Mouse (Mus musculus) hindbrain, embryonic 16.5 days (tissue): ENCODE measurements at regions not wholly inside any gene's neighbourhood (a gene's known extent, or its start where the extent isn't known, plus 50 kb on each side); places are given as distances from the start of the nearest gene placed in this dataset. TPM values are rescaled to one million over a fixed set of nuclear protein-coding genes. Genes with fewer than 3 reads are reported as not detected.

Experiments used
- ATAC-seq: fragments of 200-750 bp; cut with Nextera tagmentation; 2 replicates; pipeline ENCODE4 v1.8.0; 2017; ENCODE audit warnings: moderate TSS enrichment, moderate library complexity
- H3K27ac ChIP-seq: fragments of 300-500 bp; sonication (generic); 2 replicates; pipeline ENCODE4 v1.5.1; 2014; ENCODE audit warnings: low read depth, mild to moderate bottlenecking, control low read depth, low read length, moderate library complexity
- H3K27me3 ChIP-seq: fragments of 300-500 bp; sonication (generic); replicated peaks from 2 replicates; pipeline ENCODE4 v1.6.1; 2014; ENCODE audit warnings: low read length; ENCODE audit not compliant: control insufficient read depth, insufficient read depth
- H3K36me3 ChIP-seq: fragments of 300-500 bp; sonication (generic); 2 replicates; pipeline ENCODE4 v1.6.1; 2014; ENCODE audit warnings: mild to moderate bottlenecking, low read length, moderate library complexity, mixed read lengths; ENCODE audit not compliant: control insufficient read depth, insufficient read depth
- H3K4me1 ChIP-seq: fragments of 300-500 bp; sonication (generic); 2 replicates; pipeline ENCODE4 v1.6.1; 2014; ENCODE audit warnings: low read depth, low read length; ENCODE audit not compliant: control insufficient read depth, insufficient read depth
- H3K4me2 ChIP-seq: fragments of 300-500 bp; sonication (generic); 2 replicates; pipeline ENCODE4 v1.6.1; 2014; ENCODE audit warnings: mild to moderate bottlenecking, low read length, control low read depth, moderate library complexity
- H3K4me3 ChIP-seq: fragments of 300-500 bp; sonication (generic); 2 replicates; pipeline ENCODE4 v1.5.1; 2014; ENCODE audit warnings: mild to moderate bottlenecking, low read length, control low read depth, moderate library complexity
- H3K9ac ChIP-seq: fragments of 300-500 bp; sonication (generic); 2 replicates; pipeline ENCODE4 v1.6.1; 2014; ENCODE audit warnings: low read depth, mild to moderate bottlenecking, control low read depth, low read length, moderate library complexity
- H3K9me3 ChIP-seq: fragments of 300-500 bp; sonication (generic); 2 replicates; pipeline ENCODE4 v1.6.1; 2014; ENCODE audit warnings: mild to moderate bottlenecking, low read length, moderate library complexity; ENCODE audit not compliant: control insufficient read depth
- WGBS: fragments of 180-500 bp; shearing (Covaris S2); extraction: QIAGEN DNeasy Blood & Tissue Kit; methylation state at CpG from one replicate; pipeline ENCODE4 v1.1.7; 2014; 5-methylcytosine and 5-hydroxymethylcytosine counted together
- microRNA-seq: library from miRNA; unstranded; fragments of <30 nt; microRNA quantifications from one replicate; pipeline ENCODE4, GENCODE M21; 2017

DNA sequence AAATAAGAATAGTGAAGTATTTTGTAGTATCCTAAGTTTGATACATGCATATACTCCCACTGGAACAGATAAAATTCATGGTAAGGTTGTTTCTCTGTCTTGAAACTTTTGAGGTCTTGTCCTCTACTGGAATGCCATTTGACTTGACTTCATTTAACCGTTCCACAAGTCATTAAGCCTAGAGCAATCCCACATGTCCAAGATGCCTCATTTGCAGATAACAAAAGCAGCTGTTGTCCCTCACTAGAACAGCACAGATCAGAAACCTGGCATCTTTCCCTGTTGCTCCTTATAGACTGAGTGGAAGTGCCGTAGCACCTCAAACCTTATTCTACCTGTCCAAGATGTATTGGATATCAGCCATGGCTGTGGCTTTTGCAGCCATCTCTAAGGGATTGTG lies 422.9 kb upstream of the Ddx18 start:
- no peak for ATAC-seq
- H3K4me3 ChIP-seq, result no peak overlapping the region
- H3K36me3 ChIP-seq, result no peaks in the 10 kb centered on the region
- H3K9me3 ChIP-seq, result no peaks in the 10 kb centered on the region
- no peak overlapping the region for H3K9ac ChIP-seq
- WGBS, result 70% methylated on average over 2 of the region's 2 CpGs
- H3K4me2 ChIP-seq, result no peak overlapping the region
- no peak overlapping the region for H3K27ac ChIP-seq
- no peaks in the 10 kb centered on the region for H3K4me1 ChIP-seq
- H3K27me3 ChIP-seq, result no peaks in the 10 kb centered on the region

- no peaks in the 10 kb centered on the region for H3K4me1 ChIP-seq
- H3K27ac ChIP-seq, result no peak overlapping the region
- no peak overlapping the region for H3K4me3 ChIP-seq
- no peak overlapping the region for H3K4me2 ChIP-seq
- no peaks in the 10 kb centered on the region for H3K27me3 ChIP-seq
- no peak overlapping the region for H3K9ac ChIP-seq
- no peak for ATAC-seq
- H3K9me3 ChIP-seq, result no peaks in the 10 kb centered on the region
- H3K36me3 ChIP-seq, result no peaks in the 10 kb centered on the region
Observed at GRCm38 (mm10) chr1:121958942-121959341, 391.2 kb upstream of the Ddx18 start.

- Histone ChIP-seq H3K4me2 (no peak overlapping the region), H3K4me3 (no peak overlapping the region), H3K27me3 (no peaks in the 10 kb centered on the region), H3K4me1 (no peaks in the 10 kb centered on the region), H3K9me3 (no peaks in the 10 kb centered on the region), H3K36me3 (no peaks in the 10 kb centered on the region), H3K9ac (no peak overlapping the region), H3K27ac (no peak overlapping the region)
- 87% methylated on average over 1 of the region's 1 CpGs for WGBS
- ATAC-seq, result no peak
Observed at GRCm38 (mm10) chr1:121935911-121936310, 368.1 kb upstream of the Ddx18 start.

Small RNA genes lying in the stretch of these regions (microRNA-seq; reads per million reads assigned to microRNA genes)
- not detected for gene Gm26472
